Mouse (Mus musculus) bone marrow macrophage, adult 2 months (primary cell): ENCODE data around the gene Sh3bgr.

ENCODE experiments used
- CTCF ChIP-seq: IDR thresholded peaks from 2 replicates; pipeline ENCODE4 v1.5.1; 2012; ENCODE audit warnings: low read depth, mild to moderate bottlenecking, low read length, moderate library complexity
- POLR2A ChIP-seq: IDR thresholded peaks from 2 replicates; pipeline ENCODE4 v1.6.1; 2012; ENCODE audit warnings: mild to moderate bottlenecking, low read depth, low read length, borderline replicate concordance

DNA sequence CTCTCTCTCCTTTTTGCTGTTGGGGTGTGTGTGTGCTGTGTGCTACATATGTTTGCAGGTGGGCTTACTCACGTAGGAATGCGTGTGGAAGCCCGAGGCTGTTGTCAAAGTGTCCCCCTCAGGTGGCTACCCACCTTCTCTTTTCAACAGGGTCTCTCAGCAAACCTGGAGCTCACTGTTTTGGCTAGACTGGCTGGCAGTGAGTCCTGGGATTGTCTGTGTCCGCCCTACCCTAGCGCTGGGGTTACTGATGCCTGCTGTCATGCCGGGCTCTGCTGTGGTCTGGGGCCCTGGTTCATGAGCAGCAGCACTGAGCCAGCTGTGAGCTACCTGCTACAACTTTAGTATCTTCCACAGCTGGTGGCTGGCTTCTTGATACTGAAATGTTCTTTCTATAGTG is 44.2 kb downstream of the Sh3bgr start:
- no peak for TF ChIP-seq CTCF
- TF ChIP-seq POLR2A = no peak
